Mouse (Mus musculus): ENCODE results near the gene Isca2.

Gene Isca2

GRCm38 (mm10) chr12:84814663-84815325 lies 41.7 kb downstream of the Isca2 start:
- no peak for DNase-seq (ENCODE audit: low spot score)

DNA sequence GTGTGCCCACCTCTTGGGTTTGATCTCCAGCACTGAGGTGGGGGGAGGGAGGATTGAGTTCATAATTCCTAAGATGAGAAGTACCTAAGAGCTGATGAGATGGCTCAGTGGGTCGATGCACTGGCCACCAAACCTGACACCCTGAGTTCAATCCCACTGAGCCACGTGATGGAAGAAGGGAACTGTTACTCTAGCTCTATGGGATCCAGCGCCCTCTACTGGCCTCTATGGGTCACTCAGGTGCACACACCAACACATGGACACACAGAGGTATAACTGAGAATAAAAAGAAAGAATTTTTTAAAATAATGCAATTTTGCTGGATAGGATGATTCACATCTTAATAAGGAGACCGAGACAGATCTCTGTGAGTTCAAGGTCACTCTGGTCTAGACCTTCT lies 45.4 kb downstream of the Isca2 start:
- no peak for DNase-seq (ENCODE audit: low spot score)

DNA sequence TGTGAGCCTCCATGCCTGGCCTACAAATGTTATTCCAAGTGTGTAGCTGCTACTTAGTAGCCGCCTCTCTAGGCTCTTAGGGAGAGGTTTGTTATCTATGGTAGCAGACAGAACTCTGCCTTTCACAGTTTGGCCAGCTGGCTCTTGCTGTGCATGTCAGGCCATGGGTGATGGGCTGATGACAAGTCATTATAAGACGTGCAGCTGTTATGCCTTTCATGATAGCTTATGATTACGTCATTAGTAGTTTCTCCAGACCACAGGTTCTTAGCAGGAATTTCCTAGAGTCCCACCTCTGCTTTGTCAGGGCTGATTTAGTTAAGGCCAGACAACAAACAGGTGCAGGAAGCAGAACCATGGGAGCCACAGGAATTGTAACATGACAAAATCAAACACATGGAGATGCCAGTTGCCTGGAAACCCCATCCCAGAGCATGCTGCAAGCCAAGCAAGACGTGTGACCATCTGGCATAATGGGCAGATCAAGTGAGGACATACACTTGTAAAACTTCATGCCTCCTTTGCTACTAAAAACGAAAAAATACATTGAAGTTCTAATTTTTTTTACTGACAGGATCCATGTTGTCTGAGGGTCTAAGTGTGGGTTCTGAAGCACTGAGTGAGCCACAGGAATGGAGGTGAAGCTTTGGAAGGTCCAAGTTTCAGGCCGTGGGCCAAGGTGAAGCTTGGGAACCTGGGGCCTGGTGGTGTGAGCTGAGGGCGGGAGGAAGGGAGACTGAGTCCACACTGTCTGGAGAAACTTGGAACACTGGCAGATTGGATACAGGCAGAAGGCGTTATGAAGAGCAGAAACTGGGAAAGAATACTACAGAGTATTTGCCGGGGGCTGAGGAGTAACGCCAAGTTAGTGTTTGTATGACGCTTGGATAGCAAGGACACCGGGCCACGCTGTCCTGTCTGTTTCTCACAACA lies 46.5 kb downstream of the Isca2 start:
- DNase-seq (ENCODE audit: low spot score) = peak; percentile 58

DNA sequence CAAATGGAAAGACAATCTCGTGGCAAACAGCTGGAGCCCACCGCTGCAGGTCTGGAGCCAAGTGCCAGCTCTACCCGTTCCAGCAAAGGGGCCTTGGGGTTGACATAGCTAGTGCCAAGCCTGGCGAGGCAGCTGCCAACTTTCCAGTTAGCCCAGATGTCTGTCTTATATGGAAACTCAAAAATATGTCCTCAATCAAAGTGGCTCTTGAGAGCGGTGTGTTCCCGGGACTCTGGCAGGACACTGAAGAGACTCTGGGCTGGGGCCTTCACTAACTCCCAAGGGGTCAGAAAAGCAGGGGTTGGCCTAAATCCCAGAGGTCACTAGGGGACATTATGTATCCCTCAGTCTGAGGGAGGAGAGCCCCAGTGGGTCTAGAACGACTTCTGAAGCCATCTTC lies 50.5 kb downstream of the Isca2 start:
- no peak for DNase-seq (ENCODE audit: low spot score)

GRCm38 (mm10) chr12:84824203-84824602 lies 51.2 kb downstream of the Isca2 start:
- DNase-seq (ENCODE audit: low spot score) = no peak

Measured in layer of hippocampus, adult 11-12 months (tissue).